Mouse (Mus musculus): Measurements from ENCODE around the gene Fnip2. TPM values are rescaled to one million over a fixed set of nuclear protein-coding genes. Genes with fewer than 3 reads are reported as not detected.

Fnip2 gene
- polyA plus RNA-seq, 1 experiment, result 19.7 TPM

DNA sequence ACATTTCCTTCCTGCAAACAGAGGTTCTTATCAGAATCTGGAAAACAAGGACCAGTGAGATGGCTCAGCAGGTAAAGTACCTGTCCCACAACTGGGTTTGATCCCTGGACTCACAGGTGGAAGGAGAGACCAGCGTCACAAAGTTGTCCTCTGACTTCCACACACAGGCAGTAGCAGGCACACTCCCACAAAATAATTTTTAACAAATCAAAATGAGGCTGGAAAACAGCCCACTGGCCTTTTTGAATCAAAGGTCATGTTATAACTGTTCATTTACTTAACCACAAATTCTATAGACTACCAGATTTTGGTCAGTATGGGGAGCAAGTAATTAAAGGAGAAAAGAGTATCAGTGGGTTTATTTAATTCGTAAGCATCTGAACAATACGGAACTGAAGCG, 50.6 kb downstream of the Fnip2 start:
- Histone ChIP-seq H3K4me3 (ENCODE audit: insufficient read depth, low read length) (no peak overlapping the region), H3K4me1 (ENCODE audit: control insufficient read depth, insufficient read depth, low read length) (peaks cover 12% of the 10 kb centered on the region), H3K27ac (ENCODE audit: insufficient read depth, low read length) (no peak overlapping the region)
- TF ChIP-seq CTCF (IDR thresholded peaks at IDR 0.05; ENCODE audit: borderline replicate concordance, insufficient read depth, low read length) (no peak), POLR2A (IDR thresholded peaks at IDR 0.05; ENCODE audit: low read depth, low read length) (no peak)

DNA sequence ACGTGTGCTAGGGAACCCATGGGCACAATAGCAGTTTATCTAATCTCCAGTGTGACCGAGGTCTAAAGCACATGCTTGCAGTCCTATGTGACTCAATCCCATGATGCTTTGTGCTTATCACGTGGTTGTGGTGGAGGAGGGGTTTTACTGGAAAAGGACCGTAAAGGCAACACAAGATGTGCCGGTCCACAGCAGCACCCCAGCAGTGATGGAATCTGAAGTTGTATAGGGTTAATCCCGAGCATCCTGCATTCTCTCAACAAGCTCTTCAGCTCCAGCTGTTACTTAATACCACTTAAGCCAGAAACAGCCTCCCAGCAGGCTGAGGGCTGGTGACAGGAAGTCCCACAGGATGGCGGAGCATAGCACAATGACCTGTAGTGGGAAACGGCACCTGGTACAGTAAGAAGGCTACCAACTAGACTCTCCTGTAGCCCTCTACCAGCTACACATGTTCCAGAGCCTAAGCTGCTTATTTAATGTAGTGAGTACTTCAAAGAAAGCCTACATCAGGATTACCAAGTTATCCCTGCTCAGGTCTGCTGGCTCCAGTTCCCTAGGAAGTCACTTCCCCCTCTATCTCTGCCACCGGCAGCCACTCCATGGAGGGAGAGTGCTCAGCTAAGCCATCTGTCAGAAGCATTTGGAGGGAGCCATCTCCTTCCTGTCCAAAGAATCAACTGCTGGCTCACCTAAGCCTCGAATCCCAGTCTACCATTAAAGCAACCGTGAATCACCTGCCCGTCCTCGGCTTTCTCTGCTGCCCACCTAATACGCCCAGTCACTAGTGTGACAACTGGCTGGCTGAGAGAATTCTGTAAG, 51.3 kb downstream of the Fnip2 start:
- Histone ChIP-seq H3K27ac (ENCODE audit: insufficient read depth, low read length) (no peak overlapping the region), H3K4me3 (ENCODE audit: insufficient read depth, low read length) (no peak overlapping the region), H3K4me1 (ENCODE audit: control insufficient read depth, insufficient read depth, low read length) (peaks cover 12% of the 10 kb centered on the region)
- TF ChIP-seq POLR2A (IDR thresholded peaks at IDR 0.05; ENCODE audit: low read depth, low read length) (no peak), CTCF (IDR thresholded peaks at IDR 0.05; ENCODE audit: borderline replicate concordance, insufficient read depth, low read length) (no peak)

DNA sequence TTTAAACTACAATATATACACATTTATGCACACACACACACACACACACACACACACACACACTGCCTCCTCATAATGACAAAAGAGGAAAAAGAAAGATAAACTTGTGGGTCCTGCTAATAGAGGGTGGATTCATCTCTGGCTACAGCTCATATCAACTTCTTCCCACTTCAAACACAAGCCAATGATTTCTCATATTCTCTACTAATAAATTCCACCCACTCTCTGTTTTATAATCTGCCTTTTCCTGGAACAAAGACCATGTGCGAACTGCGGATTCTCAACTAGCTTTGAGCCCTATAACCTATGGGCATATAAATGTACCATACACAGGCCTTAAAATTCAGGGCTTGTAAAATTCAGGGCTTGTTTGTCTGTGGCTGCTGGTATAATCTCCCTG, 53.3 kb downstream of the Fnip2 start:
- Histone ChIP-seq H3K27ac (ENCODE audit: insufficient read depth, low read length) (no peak overlapping the region), H3K4me1 (ENCODE audit: control insufficient read depth, insufficient read depth, low read length) (peaks cover 5% of the 10 kb centered on the region; the same call in 1 of the 2 replicates), H3K4me3 (ENCODE audit: insufficient read depth, low read length) (no peak overlapping the region)
- TF ChIP-seq CTCF (IDR thresholded peaks at IDR 0.05; ENCODE audit: borderline replicate concordance, insufficient read depth, low read length), result no peak
- no peak for TF ChIP-seq POLR2A (IDR thresholded peaks at IDR 0.05; ENCODE audit: low read depth, low read length)

DNA sequence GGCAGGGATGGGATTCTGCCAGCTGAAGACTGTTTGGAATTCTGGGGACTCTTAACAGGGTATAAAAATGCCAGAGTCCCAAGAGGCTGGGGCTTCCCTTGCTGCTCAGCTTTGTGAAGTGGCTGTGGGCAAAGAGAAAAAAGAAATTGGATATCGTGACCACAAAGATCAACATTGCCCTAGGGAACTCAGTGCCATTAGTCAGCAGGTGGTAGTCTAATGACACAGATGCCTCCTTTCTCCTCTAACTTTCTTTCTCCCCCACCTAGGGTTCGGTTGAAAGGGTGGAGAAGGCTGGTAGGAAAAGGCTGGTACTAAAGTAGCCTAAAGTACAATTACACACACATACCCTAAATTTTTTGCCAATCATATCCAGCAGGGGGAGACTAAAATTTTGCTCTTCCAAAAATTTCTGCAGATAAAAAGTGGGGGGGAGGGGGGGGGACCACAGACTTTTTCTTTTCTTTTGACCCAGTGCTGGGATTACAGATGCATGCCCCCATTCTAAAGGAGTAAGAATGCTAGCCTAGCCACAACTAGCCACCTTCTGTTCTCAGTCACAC, 66.3 kb downstream of the Fnip2 start:
- TF ChIP-seq CTCF (IDR thresholded peaks at IDR 0.05; ENCODE audit: borderline replicate concordance, insufficient read depth, low read length) (no peak), POLR2A (IDR thresholded peaks at IDR 0.05; ENCODE audit: low read depth, low read length) (no peak)
- no peak overlapping the region for H3K27ac ChIP-seq (ENCODE audit: insufficient read depth, low read length)
- H3K4me1 ChIP-seq (ENCODE audit: control insufficient read depth, insufficient read depth, low read length), result no peaks in the 10 kb centered on the region
- no peak overlapping the region for H3K4me3 ChIP-seq (ENCODE audit: insufficient read depth, low read length)

DNA sequence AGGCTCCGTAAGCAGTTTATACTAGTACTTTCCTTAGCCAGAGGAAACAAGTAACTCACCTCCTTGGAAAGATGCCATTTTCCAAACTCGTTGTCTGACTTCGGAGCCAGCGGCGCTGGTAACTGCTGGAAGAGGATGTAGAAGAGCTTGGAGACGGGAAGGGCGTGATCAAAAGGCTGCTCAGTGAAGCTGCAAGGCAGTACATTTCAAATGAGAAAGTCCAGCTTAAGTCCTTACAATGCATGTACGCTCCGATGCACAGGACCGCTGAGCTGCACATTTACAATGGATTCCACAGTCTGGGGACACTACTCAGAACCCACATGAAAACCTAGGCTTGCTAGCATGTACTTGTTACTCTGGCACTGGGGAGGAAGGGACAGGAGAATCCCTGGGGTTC, 67.3 kb downstream of the Fnip2 start:
- TF ChIP-seq POLR2A (IDR thresholded peaks at IDR 0.05; ENCODE audit: low read depth, low read length), result no peak
- TF ChIP-seq CTCF (IDR thresholded peaks at IDR 0.05; ENCODE audit: borderline replicate concordance, insufficient read depth, low read length), result no peak
- no peak overlapping the region for H3K27ac ChIP-seq (ENCODE audit: insufficient read depth, low read length)
- no peaks in the 10 kb centered on the region for H3K4me1 ChIP-seq (ENCODE audit: control insufficient read depth, insufficient read depth, low read length)
- no peak overlapping the region for H3K4me3 ChIP-seq (ENCODE audit: insufficient read depth, low read length)

DNA sequence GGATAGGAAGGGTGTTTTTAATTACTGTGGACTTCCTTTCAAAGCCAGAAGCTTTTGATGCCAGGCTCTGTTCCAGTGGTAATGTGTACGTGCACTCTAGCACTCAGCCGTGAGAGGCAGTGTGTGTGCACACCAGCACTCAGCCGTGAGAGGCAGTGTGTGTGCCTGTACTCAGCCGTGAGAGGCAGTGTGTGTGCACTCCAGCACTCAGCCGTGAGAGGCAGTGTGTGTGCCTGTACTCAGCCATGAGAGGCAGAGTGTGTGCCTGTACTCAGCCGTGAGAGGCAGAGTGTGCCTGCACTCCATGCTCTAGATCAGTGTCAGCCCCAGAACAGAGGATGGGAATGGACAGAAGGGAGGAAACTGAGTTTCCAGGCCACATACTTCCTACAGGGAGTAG, 70.9 kb downstream of the Fnip2 start:
- no peak overlapping the region for H3K4me3 ChIP-seq (ENCODE audit: insufficient read depth, low read length)
- TF ChIP-seq POLR2A (IDR thresholded peaks at IDR 0.05; ENCODE audit: low read depth, low read length) (no peak), CTCF (IDR thresholded peaks at IDR 0.05; ENCODE audit: borderline replicate concordance, insufficient read depth, low read length) (no peak)
- H3K4me1 ChIP-seq (ENCODE audit: control insufficient read depth, insufficient read depth, low read length), result no peaks in the 10 kb centered on the region
- H3K27ac ChIP-seq (ENCODE audit: insufficient read depth, low read length), result no peak overlapping the region

DNA sequence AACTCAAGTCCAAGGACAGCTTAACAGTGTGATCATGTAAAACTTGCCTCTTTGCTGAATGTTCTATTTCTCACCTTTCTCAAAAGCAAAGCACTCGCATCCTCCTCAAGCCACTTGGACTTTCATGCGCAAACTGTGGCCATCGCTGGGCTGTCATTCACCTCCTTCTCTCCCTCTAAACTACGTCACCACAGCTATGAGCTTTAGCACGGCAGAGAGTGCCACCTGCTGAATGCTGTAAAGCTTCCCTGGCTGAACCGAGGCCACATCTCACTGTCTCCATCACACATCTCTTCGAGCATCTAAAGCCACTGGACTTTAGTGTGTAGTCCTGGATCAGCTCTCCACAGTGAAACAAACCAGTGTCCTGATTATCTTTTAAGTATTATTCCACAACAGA, 72.4 kb downstream of the Fnip2 start:
- TF ChIP-seq POLR2A (IDR thresholded peaks at IDR 0.05; ENCODE audit: low read depth, low read length), result no peak
- TF ChIP-seq CTCF (IDR thresholded peaks at IDR 0.05; ENCODE audit: borderline replicate concordance, insufficient read depth, low read length), result no peak
- H3K4me1 ChIP-seq (ENCODE audit: control insufficient read depth, insufficient read depth, low read length), result no peaks in the 10 kb centered on the region
- H3K27ac ChIP-seq (ENCODE audit: insufficient read depth, low read length), result no peak overlapping the region
- H3K4me3 ChIP-seq (ENCODE audit: insufficient read depth, low read length), result no peak overlapping the region

DNA sequence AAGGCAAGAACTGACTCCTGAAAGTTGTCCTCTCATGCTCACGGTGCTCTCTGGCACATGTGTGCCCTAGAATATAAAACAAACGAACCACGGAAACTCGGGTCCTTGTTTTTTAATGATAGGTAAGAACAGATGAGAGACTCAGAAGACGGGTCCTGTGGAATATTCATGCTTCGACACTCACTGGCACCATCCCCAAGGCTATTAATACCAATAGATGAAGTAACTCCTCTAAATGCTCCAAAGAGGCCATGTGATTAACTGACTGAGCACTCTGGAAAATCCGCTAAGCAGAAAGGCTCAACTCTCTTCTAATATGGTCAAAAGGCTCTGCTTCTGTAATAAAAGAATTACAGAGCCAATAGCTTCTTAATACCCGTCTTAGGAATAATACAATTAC, 73.6 kb downstream of the Fnip2 start:
- Histone ChIP-seq H3K4me1 (ENCODE audit: control insufficient read depth, insufficient read depth, low read length) (no peaks in the 10 kb centered on the region), H3K27ac (ENCODE audit: insufficient read depth, low read length) (no peak overlapping the region), H3K4me3 (ENCODE audit: insufficient read depth, low read length) (no peak overlapping the region)
- TF ChIP-seq POLR2A (IDR thresholded peaks at IDR 0.05; ENCODE audit: low read depth, low read length) (no peak), CTCF (IDR thresholded peaks at IDR 0.05; ENCODE audit: borderline replicate concordance, insufficient read depth, low read length) (no peak)

DNA sequence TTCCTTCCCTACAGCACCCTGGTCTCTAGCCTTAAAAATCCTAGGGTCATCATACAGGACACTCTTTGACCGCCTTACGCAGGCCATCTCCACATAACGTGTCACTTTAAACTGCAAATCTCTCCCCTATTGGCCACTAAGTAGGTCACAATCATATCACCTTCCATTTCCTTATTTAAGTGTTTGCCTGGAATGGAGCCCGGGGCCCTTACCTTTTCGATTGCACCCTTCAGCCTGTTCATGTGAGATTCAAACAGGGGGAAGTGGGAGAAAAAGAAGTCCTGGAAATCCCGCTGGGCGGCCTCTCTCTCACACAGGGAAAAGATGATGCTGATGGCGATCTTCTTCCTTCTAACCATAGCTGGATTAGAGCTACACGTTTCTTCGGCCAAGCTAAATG, 74.5 kb downstream of the Fnip2 start:
- no peak for TF ChIP-seq CTCF (IDR thresholded peaks at IDR 0.05; ENCODE audit: borderline replicate concordance, insufficient read depth, low read length)
- no peak for TF ChIP-seq POLR2A (IDR thresholded peaks at IDR 0.05; ENCODE audit: low read depth, low read length)
- Histone ChIP-seq H3K4me1 (ENCODE audit: control insufficient read depth, insufficient read depth, low read length) (no peaks in the 10 kb centered on the region), H3K27ac (ENCODE audit: insufficient read depth, low read length) (no peak overlapping the region), H3K4me3 (ENCODE audit: insufficient read depth, low read length) (no peak overlapping the region)

DNA sequence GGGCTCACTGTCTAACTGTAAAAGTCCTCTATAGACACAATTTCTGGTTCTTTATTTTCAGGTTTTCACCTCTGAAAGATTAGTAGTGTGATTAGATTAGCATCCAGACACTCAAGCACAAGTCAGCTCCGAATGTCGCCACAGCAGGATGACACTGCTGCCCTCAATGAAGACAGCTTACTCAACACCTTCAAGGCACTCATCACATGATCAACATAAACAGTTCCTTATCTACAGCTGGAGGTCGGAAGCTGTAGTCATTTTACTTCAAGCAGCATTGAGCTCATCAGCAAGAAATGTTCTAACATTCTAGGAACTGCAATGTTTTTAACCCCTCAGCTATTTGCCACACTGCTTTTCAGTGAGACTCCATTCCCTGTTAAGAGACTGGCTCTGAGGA, 76.0 kb downstream of the Fnip2 start:
- TF ChIP-seq POLR2A (IDR thresholded peaks at IDR 0.05; ENCODE audit: low read depth, low read length), result no peak
- no peak for TF ChIP-seq CTCF (IDR thresholded peaks at IDR 0.05; ENCODE audit: borderline replicate concordance, insufficient read depth, low read length)
- no peak overlapping the region for H3K4me3 ChIP-seq (ENCODE audit: insufficient read depth, low read length)
- H3K27ac ChIP-seq (ENCODE audit: insufficient read depth, low read length), result no peak overlapping the region
- no peaks in the 10 kb centered on the region for H3K4me1 ChIP-seq (ENCODE audit: control insufficient read depth, insufficient read depth, low read length)

All from embryonic fibroblast, embryonic 13.5 days (primary cell).